Mouse (Mus musculus): ENCODE data around the gene Ccnk. TPM values are rescaled to one million over a fixed set of nuclear protein-coding genes. Genes with fewer than 3 reads are reported as not detected.

Ccnk gene
- total RNA-seq (2021) = 10 to 100 TPM; 28.8 to 30.5 TPM

- DNase-seq = peak; percentile 97
- intact Hi-C loops (cut with DNase I) = loop anchor here (10.0 kb wide), 1 partner anchor 615 kb away; the partner anchor contains the start of gene Yy1
These were observed at the start of gene Ccnk for GRCm38 (mm10) chr12:108179321-108180266. Gene Ccnk, plus strand, starts transcription at chr12:108179579.

- intact Hi-C loops (cut with DNase I) = no loop called here
- DNase-seq = no peak
These were observed 46.8 kb upstream of the Ccnk start for GRCm38 (mm10) chr12:108132450-108133070.

- intact Hi-C loops (cut with DNase I) = no loop called here
- DNase-seq = no peak
These were observed 46.2 kb upstream of the Ccnk start for GRCm38 (mm10) chr12:108133181-108133580.

DNA sequence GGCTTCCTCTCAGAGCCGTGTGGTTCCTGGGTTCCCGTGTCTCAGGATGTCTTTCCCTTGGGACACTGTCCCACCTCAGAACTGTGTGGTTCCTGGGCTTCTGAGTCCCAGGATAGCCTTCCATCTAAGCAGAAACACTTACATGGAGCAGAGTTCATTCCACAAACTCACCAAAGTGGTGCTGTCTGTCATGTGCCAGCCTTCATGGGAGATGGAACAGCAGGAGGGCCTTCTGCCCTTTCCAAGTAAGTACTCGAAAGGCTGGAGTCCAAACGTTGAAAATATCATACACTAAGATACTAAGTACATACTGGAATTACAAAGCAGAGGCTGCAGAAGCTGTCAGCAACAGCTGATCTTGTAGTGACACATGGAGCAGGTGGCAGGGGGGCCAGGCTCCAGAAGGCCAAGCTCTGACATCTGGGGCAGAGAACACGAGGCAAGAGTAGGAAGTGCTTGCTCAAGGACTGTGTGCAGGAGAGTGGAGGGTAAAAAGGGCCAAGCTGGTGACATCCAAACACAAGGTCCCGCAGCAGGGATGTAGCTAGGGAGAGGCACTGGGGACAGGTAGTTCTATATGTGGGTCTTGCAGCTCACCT is 43.7 kb upstream of the Ccnk start:
- DNase-seq = no peak
- intact Hi-C loops (cut with DNase I) = no loop called here

DNA sequence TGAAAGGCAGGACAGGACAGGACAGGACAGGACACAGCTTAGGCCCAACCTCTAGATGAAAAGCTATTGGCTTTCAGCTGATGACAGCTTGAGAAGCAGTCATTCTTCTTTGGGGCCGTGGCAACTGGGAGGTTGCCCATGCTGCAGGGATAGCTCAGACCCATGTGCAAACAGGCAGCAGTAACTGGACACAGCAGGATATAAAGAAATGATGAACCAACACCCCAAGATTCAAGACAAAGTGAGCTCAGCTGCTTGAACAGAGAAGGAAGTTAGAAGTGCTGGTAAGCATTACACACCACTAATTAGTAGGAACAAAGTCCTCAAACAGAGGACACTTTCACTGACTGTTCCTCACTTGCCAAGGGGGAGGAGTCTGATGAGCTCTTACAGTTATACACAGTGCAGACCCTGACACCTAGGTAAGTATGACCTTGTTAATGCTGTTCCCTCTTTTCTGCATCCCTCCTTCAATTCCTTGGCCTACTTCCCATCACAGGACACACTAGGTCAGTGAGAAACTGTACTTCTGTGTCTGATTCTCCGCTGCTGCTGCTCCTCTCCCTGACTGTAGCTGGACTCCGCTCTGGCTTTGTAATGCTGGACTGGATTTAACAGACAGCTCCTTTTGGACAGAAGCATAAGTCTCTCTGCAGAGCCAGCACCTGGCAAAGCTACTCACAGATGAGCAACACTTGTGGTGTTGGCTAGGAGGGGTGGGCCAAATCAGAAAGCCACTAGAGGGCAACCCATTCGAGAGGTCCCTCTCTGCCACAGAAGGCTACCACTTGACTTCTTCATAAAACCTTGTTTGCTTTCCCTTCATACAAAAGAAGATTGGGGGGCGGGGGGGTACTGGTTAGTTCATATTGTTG is 35.5 kb upstream of the Ccnk start:
- intact Hi-C loops (cut with DNase I) = no loop called here
- DNase-seq = no peak

DNA sequence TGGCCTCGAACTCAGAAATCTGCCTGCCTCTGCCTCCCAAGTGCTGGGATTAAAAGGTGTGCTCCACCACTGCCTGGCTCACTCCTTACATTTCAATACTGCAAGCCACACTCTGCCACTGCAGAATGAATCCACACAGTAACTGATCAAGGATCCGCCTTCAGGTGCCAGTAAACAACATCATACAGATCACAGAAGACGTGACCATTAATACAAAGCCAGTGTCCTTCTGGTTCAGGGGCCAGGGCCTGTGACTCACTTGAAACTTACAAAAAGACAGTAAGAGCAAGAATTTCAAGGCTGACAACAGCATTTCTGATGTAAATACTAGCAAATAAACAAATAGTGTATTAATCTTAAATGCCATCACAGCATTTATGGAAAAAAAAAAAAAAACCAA is 34.2 kb upstream of the Ccnk start:
- intact Hi-C loops (cut with DNase I) = no loop called here
- no peak for DNase-seq

GRCm38 (mm10) chr12:108149764-108150163 is 29.6 kb upstream of the Ccnk start:
- intact Hi-C loops (cut with DNase I) = no loop called here
- DNase-seq = no peak

GRCm38 (mm10) chr12:108152743-108153142 is 26.6 kb upstream of the Ccnk start:
- intact Hi-C loops (cut with DNase I) = no loop called here

GRCm38 (mm10) chr12:108159863-108160262 is 19.5 kb upstream of the Ccnk start:
- DNase-seq = no peak
- intact Hi-C loops (cut with DNase I) = no loop called here

More at GRCm38 (mm10) chr12:108152743-108153142, 26.6 kb upstream of the Ccnk start:
- no peak for DNase-seq

DNA sequence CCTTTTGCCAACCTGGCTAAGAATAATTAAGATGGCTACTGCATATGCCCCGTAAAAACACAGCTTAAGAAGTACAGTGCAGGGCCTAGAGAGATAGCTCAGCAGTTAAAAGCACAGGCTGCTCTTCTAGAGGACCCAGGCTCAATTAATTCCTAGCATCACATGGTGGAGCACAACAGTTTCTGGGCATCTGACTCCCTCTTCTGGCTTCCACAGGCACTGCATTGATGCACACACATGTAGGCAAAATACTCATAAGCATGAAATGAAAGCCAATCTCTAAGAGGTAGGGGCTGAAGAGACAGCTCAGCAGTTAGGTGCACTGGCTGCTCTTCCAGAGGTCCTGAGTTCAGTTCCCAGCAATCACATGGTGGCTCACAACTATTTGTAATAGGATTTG is 17.3 kb upstream of the Ccnk start:
- intact Hi-C loops (cut with DNase I) = no loop called here
- no peak for DNase-seq

DNA sequence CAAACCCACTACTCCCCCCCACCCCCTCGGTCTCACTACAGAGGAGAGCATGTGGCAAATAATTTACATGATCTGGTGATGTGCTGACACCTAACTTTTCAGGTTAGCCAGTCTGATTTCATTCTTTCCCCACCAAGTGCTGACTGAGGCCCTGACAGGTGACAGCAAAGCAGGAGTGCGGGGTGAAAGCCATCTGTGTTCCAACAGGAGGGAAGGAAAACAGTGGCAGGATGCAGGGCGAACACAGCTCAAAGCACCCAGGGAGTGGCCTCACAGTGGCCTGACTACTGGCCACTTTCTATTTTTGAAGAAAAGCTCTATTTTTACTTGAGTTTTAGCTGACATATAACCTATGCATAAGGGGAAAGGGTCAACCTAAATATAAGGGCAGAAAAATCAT is 15.7 kb upstream of the Ccnk start:
- intact Hi-C loops (cut with DNase I) = no loop called here
- no peak for DNase-seq

GRCm38 (mm10) chr12:108168909-108169308 is 10.5 kb upstream of the Ccnk start:
- intact Hi-C loops (cut with DNase I) = no loop called here
- no peak for DNase-seq

- intact Hi-C loops (cut with DNase I) = no loop called here
- no peak for DNase-seq
These were observed 8.9 kb upstream of the Ccnk start for GRCm38 (mm10) chr12:108170467-108170866.

DNA sequence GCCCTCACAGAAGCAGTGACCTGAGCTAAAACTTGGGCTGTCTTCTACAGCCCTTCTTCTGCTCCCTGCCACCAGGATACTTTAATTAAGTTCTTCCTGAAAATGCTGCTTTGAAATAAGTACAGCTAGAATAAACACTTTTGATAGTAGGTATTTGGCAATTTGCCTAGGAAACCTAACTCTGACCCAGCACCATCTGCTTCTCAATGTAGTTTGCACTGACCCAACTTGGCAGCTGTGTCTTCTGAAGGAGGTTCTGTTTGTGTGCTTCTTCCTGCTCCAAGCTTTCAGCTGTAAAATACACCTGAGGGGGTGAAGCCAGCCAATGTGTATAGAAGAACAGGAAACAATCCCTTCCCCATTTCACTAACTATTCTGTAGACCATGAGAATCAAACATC is 8.0 kb upstream of the Ccnk start:
- intact Hi-C loops (cut with DNase I) = no loop called here
- no peak for DNase-seq

- no peak for DNase-seq
- intact Hi-C loops (cut with DNase I) = no loop called here
These were observed 6.7 kb upstream of the Ccnk start for GRCm38 (mm10) chr12:108172639-108173038.

- intact Hi-C loops (cut with DNase I) = no loop called here
- DNase-seq = no peak
These were observed 4.5 kb upstream of the Ccnk start for GRCm38 (mm10) chr12:108174606-108175505.

DNA sequence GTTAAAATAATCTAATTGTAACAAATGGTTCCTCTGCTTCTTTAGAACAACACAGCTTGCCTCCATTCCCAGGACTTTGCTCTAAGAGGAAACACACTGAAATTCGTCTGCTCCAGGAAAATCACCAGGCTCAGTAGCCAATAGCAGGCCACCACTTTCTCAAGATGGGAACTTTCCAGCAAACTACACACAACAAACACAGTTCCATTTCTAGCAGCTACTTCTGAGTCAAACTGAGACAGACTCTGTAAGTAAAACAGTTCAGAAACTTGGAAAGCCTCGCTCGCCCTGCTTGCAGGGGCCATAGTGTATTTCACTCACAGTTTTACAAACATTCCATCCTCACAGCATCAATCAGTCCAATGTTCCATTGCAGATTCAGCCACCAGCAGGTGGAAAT is 3.0 kb upstream of the Ccnk start:
- intact Hi-C loops (cut with DNase I) = no loop called here
- no peak for DNase-seq

- DNase-seq = peak in 1 of 2 experiments; percentile 48
- intact Hi-C loops (cut with DNase I) = no loop called here
These were observed 791 bp upstream of the Ccnk start for GRCm38 (mm10) chr12:108178331-108179245.

DNA sequence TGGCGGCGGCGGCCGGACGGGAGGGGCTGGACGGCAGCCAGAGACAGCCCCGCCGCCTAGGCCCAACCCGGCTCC is 296 bp upstream of the Ccnk start, which contains the start of gene Setd3:
Gene Setd3 (minus strand): TSS at position 69 of the 75 bp plus-strand sequence.
- intact Hi-C loops (cut with DNase I) = no loop called here
- DNase-seq = no peak
